Mouse (Mus musculus) C2C12 (cell line): ENCODE data around the gene Ppdpf. TPM values are rescaled to one million over a fixed set of nuclear protein-coding genes. Genes with fewer than 3 reads are reported as not detected.

Source experiments
- H3K27me3 ChIP-seq: one replicate; pipeline ENCODE4 v1.6.1; 2011; ENCODE audit not compliant: control insufficient read depth, insufficient read depth, insufficient read length
- H3K36me3 ChIP-seq: one replicate; pipeline ENCODE4 v1.6.1; 2011; ENCODE audit not compliant: control insufficient read depth, insufficient read depth
- H3K4me3 ChIP-seq: one replicate; pipeline ENCODE4 v1.5.1; 2011; ENCODE audit warnings: mild to moderate bottlenecking, control low read depth; ENCODE audit not compliant: poor library complexity, insufficient read depth, severe bottlenecking
- H3K79me2 ChIP-seq: one replicate; pipeline ENCODE4 v1.6.1; 2011; ENCODE audit not compliant: control insufficient read depth, insufficient read depth
- H3K79me3 ChIP-seq: one replicate; pipeline ENCODE4 v1.6.1; 2011; ENCODE audit warnings: low read depth, control low read depth
- H3ac ChIP-seq: one replicate; pipeline ENCODE3; 2011; ENCODE audit warnings: low read depth; ENCODE audit not compliant: control insufficient read depth, insufficient read length
- CEBPB ChIP-seq: IDR thresholded peaks from one replicate; pipeline ENCODE4 v1.6.1; 2011; ENCODE audit warnings: low read depth, mild to moderate bottlenecking, control low read depth, moderate library complexity
- CTCF ChIP-seq: IDR thresholded peaks from one replicate; pipeline ENCODE4 v1.5.1; 2011; ENCODE audit not compliant: control insufficient read depth, insufficient read depth, insufficient read length
- FOSL1 ChIP-seq: IDR thresholded peaks from one replicate; pipeline ENCODE4 v1.8.0; 2011; ENCODE audit warnings: mild to moderate bottlenecking, low read length; ENCODE audit not compliant: poor library complexity, insufficient read depth, severe bottlenecking
- MAX ChIP-seq: IDR thresholded peaks from one replicate; pipeline ENCODE4 v1.6.1; 2011; ENCODE audit warnings: mild to moderate bottlenecking, control low read depth
- MYOD1 ChIP-seq: IDR thresholded peaks from one replicate; pipeline ENCODE4 v1.6.1; 2011; ENCODE audit warnings: low read depth; ENCODE audit not compliant: control insufficient read depth, insufficient read length
- MYOG ChIP-seq: IDR thresholded peaks from one replicate; pipeline ENCODE4 v1.6.1; 2011; ENCODE audit not compliant: control insufficient read depth, insufficient read length; ENCODE audit errors: extremely low read depth
- USF1 ChIP-seq: IDR thresholded peaks from one replicate; pipeline ENCODE4 v1.6.1; 2011; ENCODE audit warnings: low read depth, mild to moderate bottlenecking, control low read depth, moderate library complexity
- polyA plus RNA-seq: library from polyadenylated mRNA; unstranded; fragments of >200 nt; fragmentation: generic; extraction: Trizol; gene quantifications from one replicate; pipeline ENCODE4 v1.2.1, GENCODE M21; 2012; ENCODE audit warnings: missing spikeins

Ppdpf gene
- polyA plus RNA-seq, 1 experiment: 43.4 TPM

DNA sequence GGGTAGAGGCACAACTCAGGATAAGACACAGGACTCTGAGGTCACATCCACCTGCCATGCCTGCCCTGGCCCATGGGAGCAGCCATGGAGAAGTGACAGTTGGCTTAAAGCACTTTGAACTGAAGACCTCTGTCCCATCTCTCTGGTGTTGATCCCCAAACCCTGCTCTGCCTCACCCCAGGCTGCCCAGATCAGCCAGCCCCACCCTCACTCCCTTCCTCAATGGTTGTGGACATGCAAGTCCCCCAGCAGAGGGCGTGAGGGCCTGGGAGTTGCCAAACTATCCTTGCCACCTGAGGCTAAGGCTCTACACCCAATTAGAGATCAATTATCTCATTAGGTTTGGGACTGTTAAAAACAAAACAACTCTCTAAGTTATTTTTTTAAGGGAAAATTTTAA is 33.2 kb upstream of the Ppdpf start:
- no peak overlapping the region for H3ac ChIP-seq
- no peaks in the 10 kb centered on the region for H3K79me2 ChIP-seq
- H3K27me3 ChIP-seq: peaks cover 68% of the 10 kb centered on the region
- H3K36me3 ChIP-seq: no peaks in the 10 kb centered on the region
- no peaks in the 10 kb centered on the region for H3K79me3 ChIP-seq
- no peak overlapping the region for H3K4me3 ChIP-seq
- no peak for TF ChIP-seq MAX
- no peak for TF ChIP-seq CEBPB
- no peak for TF ChIP-seq CTCF
- TF ChIP-seq FOSL1: no peak
- TF ChIP-seq MYOD1: no peak
- no peak for TF ChIP-seq USF1
- TF ChIP-seq MYOG: no peak

DNA sequence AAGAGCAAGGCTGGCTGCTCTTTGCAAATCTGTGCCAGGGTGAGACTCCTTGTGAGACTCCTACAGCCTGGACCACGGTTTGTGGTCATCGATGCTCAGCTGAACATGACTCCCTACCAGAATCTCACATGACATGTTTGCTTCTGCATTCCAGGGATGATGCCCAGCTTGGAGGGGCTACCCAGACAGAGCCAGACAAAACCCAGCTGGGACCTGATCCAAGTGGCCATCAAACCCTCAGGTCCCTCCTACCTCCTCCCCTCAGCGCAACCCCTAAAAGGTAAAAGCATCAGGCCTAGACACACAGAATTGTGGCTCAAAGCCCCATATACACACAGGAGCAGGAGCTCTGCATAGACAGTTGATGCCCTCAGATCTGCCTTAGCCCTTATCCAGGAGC is 32.7 kb upstream of the Ppdpf start:
- Histone ChIP-seq H3K27me3 (peaks cover 70% of the 10 kb centered on the region), H3ac (no peak overlapping the region), H3K36me3 (no peaks in the 10 kb centered on the region), H3K79me3 (no peaks in the 10 kb centered on the region), H3K79me2 (no peaks in the 10 kb centered on the region), H3K4me3 (no peak overlapping the region)
- TF ChIP-seq MYOD1: no peak
- TF ChIP-seq CTCF: no peak
- no peak for TF ChIP-seq CEBPB
- no peak for TF ChIP-seq FOSL1
- TF ChIP-seq MAX: no peak
- TF ChIP-seq USF1: no peak
- no peak for TF ChIP-seq MYOG

DNA sequence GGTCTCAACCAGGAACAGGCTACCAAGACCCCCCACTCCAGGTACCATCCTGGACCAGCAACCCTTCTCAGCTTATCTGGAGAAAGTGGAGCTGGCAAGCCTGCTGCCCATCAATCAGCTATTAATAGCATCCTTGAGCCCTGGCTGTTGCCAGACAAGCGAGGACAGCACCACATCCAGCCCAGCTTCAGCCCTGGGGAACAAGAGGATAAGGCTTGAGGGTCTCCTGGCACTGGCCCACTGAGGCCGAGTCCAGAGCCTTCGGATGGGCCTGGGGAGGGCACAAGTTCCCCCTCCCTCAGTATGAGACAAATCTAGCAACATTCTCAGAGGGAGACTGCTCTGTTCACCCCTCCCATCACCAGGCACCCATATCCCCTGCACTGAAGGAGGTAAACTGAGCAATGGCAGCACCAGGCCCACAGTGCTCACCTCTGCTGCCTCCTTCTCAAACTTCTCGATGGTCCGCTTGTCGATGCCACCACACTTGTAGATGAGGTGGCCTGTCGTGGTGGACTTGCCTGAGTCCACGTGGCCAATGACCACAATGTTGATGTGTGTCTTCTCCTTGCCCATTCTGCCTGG is 32.1 kb upstream of the Ppdpf start:
- TF ChIP-seq MYOG (no peak), CEBPB (no peak), USF1 (no peak), MAX (no peak), CTCF (no peak), MYOD1 (no peak), FOSL1 (no peak)
- Histone ChIP-seq H3ac (no peak overlapping the region), H3K27me3 (peaks cover 68% of the 10 kb centered on the region), H3K79me3 (no peaks in the 10 kb centered on the region), H3K36me3 (no peaks in the 10 kb centered on the region), H3K79me2 (no peaks in the 10 kb centered on the region), H3K4me3 (no peak overlapping the region)

DNA sequence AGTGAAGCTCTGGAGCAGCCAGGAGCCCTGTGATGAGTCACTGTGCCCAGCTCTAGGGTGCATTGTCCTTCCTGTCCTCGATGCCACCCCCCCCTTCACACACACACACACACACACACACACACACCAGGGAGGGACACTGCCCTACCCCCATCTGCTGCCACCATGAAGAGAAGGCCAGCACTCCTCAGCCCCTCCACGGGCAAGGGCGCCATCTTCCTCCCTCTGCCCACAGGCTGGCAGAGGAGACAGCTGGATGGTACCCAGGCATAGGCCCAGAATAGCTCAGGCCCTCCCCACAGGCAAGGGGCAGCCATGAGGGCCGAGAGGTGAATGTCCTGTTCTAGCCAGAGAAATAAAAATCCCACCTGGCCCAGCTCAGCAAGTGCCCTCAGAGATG is 31.2 kb upstream of the Ppdpf start:
- Histone ChIP-seq H3K79me3 (no peaks in the 10 kb centered on the region), H3K4me3 (no peak overlapping the region), H3K27me3 (peaks cover 61% of the 10 kb centered on the region), H3ac (no peak overlapping the region), H3K79me2 (no peaks in the 10 kb centered on the region), H3K36me3 (no peaks in the 10 kb centered on the region)
- TF ChIP-seq CEBPB: no peak
- TF ChIP-seq MYOD1: no peak
- no peak for TF ChIP-seq USF1
- no peak for TF ChIP-seq CTCF
- no peak for TF ChIP-seq MAX
- no peak for TF ChIP-seq FOSL1
- no peak for TF ChIP-seq MYOG

DNA sequence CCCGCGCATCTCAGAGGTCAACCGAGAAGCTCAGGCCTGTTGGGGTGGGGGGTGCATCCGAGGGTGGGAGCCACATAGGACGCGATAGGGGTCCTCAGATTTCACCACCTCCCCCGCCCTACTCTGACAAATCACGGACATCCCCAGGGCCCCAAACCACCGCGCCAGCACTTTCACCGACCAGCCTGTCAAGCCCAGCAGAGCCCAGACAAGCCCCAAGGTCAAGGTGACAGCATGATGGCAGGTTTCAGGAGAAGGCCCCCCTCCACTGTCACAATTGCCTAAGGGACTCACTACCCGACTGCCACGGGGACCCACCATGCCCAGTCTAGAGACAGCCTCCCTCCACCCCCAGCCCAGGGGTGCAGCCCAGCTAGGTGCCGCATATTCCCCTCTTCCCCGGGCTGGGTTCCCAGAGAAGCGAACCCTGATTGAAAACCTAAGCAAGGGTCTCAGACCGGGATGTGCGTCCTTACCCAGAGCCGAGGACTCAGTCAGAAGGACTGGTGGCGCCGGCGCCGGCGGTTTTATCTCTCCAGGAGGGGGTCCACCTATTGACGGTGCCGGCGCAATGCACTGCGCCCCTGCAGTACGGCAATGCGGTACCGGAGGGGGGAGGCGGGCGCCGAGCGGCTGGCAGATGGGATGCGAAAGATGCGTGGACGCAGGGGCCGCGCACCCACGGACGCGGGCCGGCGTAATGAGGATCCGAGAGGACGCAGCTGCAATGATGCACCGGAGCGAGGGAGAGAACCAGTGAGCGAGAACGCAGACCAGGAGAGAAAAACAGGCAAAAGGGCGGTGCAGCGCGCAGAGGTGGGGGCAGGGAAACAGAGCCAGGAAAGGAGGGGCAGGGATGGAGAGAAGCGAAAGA is 30.6 kb upstream of the Ppdpf start, which contains the start of gene Eef1a2:
TSS of gene Eef1a2 (minus strand) at position 767 of the 874 bp plus-strand sequence.
- H3K36me3 ChIP-seq: no peaks in the 10 kb centered on the region
- no peak within 1 kb of the TSS for H3ac ChIP-seq
- peaks cover 60% of the 10 kb centered on the region for H3K27me3 ChIP-seq
- H3K79me2 ChIP-seq: no peaks in the 10 kb centered on the region
- H3K79me3 ChIP-seq: no peaks in the 10 kb centered on the region
- H3K4me3 ChIP-seq: no peak within 1 kb of the TSS
- no peak for TF ChIP-seq MYOD1
- TF ChIP-seq CTCF: no peak
- no peak for TF ChIP-seq MAX
- TF ChIP-seq FOSL1: no peak
- TF ChIP-seq USF1: no peak

DNA sequence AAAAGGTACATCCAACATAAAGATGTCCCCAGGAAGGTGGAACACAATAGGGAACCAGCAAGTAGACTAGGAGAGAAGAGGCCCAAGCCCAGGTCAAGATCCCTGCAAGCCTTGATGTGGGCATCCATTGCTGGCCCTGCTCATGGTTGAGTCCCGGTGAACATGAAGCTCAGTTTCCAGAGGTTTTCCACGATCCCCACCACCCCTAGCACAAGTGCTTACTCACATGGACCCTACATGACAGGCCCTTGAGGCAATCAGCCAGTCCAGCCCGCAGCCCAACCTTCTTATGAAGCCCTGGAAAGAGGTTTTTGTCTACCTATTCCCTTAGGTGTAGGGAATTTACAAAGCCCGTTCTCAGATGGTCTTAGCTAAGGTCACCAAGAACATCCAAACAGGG is 29.9 kb upstream of the Ppdpf start:
- H3K79me3 ChIP-seq: no peaks in the 10 kb centered on the region
- TF ChIP-seq MYOD1: no peak
- TF ChIP-seq USF1: no peak
- no peak for TF ChIP-seq FOSL1
- TF ChIP-seq MYOG: no peak
- no peak for TF ChIP-seq MAX
- no peak for TF ChIP-seq CTCF
- no peaks in the 10 kb centered on the region for H3K79me2 ChIP-seq
- H3K27me3 ChIP-seq: peaks cover 63% of the 10 kb centered on the region
- no peak overlapping the region for H3ac ChIP-seq
- H3K36me3 ChIP-seq: no peaks in the 10 kb centered on the region
- no peak overlapping the region for H3K4me3 ChIP-seq
